Mouse (Mus musculus): ENCODE results near the gene Otud7b. TPM values are rescaled to one million over a fixed set of nuclear protein-coding genes. Genes with fewer than 3 reads are reported as not detected.
"Not testable (repeated sequence)": the region's sequence is repeated elsewhere in the genome, so short reads cannot be mapped to it uniquely, and the experiment has no call there.

Otud7b gene
- polyA plus RNA-seq, 1 experiment = 4.7 TPM

DNA sequence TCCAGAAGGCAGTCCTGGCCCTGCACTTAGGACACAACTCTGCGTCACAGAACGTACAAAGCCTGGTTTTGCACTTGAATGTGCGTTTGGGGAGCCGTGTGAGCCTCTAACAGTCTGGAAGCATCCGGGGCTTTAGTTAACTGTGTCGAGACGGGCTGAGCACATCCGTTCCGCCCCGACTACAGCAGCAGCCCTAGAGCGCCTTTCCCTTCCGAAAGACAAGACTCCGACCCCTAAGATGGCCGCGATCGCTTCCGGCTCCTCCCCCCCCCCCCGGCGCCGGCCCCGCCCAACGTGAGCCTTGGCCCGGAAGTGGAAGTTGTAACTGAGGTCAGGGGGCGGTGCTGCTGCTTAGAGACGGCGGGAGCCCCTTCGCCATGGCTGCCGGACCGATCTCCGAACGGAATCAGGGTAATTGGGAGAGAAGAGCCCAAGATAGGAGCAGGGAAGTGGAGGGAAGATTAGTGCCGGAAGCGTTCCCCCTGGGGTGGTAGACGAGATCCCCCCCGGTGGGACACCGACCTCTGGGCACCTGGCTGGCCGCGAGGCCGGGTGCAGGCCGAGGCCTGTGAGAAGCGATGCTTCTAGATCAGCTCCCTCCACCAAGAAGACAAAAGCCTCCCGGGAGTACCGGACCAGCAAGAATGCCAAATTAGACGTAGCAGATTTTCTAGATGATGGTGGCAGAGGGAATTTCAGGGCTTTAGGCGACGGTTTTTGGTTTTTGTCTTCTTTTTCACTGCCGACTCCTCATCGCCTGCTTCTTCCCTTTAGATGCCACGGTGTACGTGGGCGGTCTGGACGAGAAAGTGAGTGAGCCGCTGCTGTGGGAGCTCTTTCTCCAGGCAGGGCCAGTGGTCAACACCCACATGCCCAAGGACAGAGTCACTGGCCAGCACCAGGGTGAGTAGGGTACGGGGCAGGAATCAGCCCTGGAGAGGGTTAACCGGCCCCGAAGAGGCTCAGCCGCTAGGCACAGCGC, 68.2 kb downstream of the Otud7b start, which contains the start of gene Sf3b4:
Gene Sf3b4, plus strand, starts transcription at position 136 of the 982 bp plus-strand sequence.
- TF ChIP-seq POLR2A (IDR thresholded peaks at IDR 0.05; ENCODE audit: borderline replicate concordance, low read depth, low read length) (0 out of 2 replicates have a peak, but pooled peaks have one; percentile 56), CTCF (IDR thresholded peaks at IDR 0.05; ENCODE audit: low read depth, low read length) (no peak)
- Histone ChIP-seq H3K4me1 (ENCODE audit: control insufficient read depth, insufficient read depth, low read length) (peaks cover 39% of the 10 kb centered on the region), H3K27ac (ENCODE audit: insufficient read depth, low read depth, low read length) (peak within 1 kb of the TSS; percentile 94), H3K4me3 (ENCODE audit: insufficient read depth, low read length) (peak within 1 kb of the TSS; percentile 83)

DNA sequence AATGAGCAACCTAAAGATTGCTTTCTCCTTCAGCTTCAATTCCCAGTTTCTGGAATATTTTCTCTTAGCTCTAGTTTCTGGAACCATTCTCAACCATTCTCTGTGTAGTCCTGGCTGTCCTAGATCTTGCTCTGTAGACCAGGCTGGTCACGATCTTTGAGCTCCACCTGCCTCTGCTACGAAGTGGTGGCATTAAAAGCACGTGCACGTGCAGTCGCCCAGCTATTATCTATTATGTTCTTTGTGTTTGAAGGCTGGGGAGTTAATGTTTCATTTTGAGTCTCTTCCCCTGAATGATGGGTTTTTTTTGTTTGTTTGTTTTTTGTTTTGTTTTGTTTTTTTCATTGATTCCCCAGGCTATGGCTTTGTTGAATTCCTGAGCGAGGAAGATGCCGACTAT, 68.9 kb downstream of the Otud7b start:
- Histone ChIP-seq H3K27ac (ENCODE audit: insufficient read depth, low read depth, low read length) (peak overlapping the region; percentile 46), H3K4me3 (ENCODE audit: insufficient read depth, low read length) (peak overlapping the region; percentile 83), H3K4me1 (ENCODE audit: control insufficient read depth, insufficient read depth, low read length) (peaks cover 39% of the 10 kb centered on the region)
- TF ChIP-seq POLR2A (IDR thresholded peaks at IDR 0.05; ENCODE audit: borderline replicate concordance, low read depth, low read length) = no peak
- no peak for TF ChIP-seq CTCF (IDR thresholded peaks at IDR 0.05; ENCODE audit: low read depth, low read length)

DNA sequence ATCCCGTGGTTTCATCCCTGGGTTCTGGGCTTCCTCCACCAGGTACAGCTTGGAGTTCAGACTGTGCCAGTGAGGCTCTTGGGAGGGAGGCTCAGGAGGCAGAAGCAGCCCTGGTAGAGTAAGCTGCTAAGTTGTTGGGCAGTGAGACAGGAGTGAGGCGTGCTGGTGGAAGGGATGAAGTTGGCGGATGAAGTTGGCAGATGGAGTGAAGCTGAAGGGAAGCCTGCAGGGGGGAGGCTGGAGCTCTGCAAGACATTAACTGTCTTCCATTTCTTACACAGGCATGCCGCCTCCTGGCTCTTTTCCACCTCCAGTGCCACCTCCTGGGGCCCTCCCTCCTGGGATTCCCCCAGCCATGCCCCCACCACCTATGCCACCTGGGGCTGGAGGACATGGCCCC, 69.7 kb downstream of the Otud7b start:
- H3K4me1 ChIP-seq (ENCODE audit: control insufficient read depth, insufficient read depth, low read length) = peaks cover 34% of the 10 kb centered on the region
- peak overlapping the region; percentile 83; the same call in 1 of the 2 replicates for H3K4me3 ChIP-seq (ENCODE audit: insufficient read depth, low read length)
- H3K27ac ChIP-seq (ENCODE audit: insufficient read depth, low read depth, low read length) = not testable (repeated sequence)

DNA sequence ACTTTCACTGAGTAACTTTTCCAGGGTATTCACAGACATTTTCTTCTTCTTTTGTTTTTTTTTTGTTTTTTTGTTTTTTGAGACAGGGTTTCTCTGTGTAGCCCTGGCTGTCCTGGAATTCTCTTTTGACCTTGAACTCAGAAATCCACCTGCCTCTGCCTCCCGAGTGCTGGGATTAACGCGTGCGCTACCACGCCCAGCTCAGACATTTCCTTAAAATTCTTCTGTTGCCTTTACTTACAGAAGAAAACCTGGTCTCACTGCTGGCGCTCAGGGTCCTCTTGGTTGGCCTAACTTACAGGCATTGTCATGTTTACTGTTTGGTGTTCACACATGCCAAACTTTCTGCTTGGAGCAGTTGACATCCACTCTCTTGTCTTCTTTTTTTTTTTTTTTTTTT, 70.9 kb downstream of the Otud7b start:
- Histone ChIP-seq H3K4me1 (ENCODE audit: control insufficient read depth, insufficient read depth, low read length) (peaks cover 33% of the 10 kb centered on the region), H3K27ac (ENCODE audit: insufficient read depth, low read depth, low read length) (peak overlapping the region; percentile 70; the same call in 1 of the 2 replicates), H3K4me3 (ENCODE audit: insufficient read depth, low read length) (no peak overlapping the region)
- TF ChIP-seq POLR2A (IDR thresholded peaks at IDR 0.05; ENCODE audit: borderline replicate concordance, low read depth, low read length) = no peak
- no peak for TF ChIP-seq CTCF (IDR thresholded peaks at IDR 0.05; ENCODE audit: low read depth, low read length)

DNA sequence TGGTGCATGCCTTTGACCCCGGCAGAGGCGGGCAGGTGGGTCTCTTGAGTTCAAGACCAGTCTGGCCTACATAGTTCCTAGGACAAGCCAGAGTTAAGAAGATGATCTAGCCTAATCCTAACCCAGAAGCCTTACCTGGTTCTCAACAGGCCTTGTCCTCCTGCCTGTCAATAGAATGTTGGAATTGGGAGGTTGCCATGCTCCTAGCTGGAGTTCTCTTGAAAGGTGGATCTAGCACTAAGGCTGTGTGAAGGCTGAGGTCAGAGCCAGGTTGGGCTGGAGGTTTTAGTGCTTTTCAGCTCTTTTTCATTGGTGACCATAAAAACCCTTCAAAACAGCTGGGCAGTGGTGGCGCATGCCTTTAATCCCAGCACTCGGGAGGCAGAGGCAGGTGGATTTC, 74.1 kb downstream of the Otud7b start:
- H3K27ac ChIP-seq (ENCODE audit: insufficient read depth, low read depth, low read length) = no peak overlapping the region
- H3K4me1 ChIP-seq (ENCODE audit: control insufficient read depth, insufficient read depth, low read length) = peaks cover 41% of the 10 kb centered on the region

DNA sequence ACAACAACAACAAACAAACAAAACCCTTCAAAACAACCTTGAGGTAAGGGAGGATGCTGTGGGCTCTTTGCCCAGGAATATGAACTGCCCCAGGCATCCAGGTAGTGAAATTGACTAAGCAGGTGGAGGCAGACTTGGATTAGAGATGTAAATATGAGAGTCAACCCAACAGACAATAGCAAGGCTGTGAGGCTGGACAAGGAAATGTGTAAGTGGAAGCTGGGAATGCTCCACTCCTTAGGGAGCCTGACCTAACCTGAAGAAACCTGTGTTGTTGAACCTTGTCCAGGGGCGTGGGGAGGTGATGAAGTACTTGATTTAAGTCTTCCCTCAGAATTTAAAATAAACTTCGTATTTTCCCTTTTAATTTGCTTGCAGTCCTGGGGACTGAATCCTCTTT, 74.6 kb downstream of the Otud7b start:
- TF ChIP-seq POLR2A (IDR thresholded peaks at IDR 0.05; ENCODE audit: borderline replicate concordance, low read depth, low read length) (no peak), CTCF (IDR thresholded peaks at IDR 0.05; ENCODE audit: low read depth, low read length) (no peak)

More for the DNA sequence above, 74.1 kb downstream of the Otud7b start:
- H3K4me3 ChIP-seq (ENCODE audit: insufficient read depth, low read length) = no peak overlapping the region
- no peak for TF ChIP-seq POLR2A (IDR thresholded peaks at IDR 0.05; ENCODE audit: borderline replicate concordance, low read depth, low read length)
- no peak for TF ChIP-seq CTCF (IDR thresholded peaks at IDR 0.05; ENCODE audit: low read depth, low read length)

DNA sequence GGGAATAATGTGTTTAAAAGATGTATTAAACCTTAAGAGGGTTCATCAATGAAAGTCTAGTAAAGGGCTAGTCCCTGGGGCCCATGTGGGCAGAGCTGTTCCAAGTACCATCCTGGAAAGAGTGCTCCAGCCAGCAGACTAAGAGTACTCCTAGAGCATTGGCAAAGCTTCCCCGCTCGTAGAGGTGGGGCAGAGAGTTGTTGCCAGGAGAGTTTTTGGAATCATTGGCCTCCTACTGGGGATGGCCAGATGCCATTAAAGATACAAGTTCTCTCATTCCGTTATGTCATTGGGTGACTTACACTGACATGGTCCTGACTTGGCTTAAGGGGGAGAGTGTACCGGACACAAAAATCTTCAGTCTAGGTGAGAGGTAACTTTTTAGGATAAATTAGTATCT, 75.2 kb downstream of the Otud7b start:
- Histone ChIP-seq H3K4me3 (ENCODE audit: insufficient read depth, low read length) (no peak overlapping the region), H3K27ac (ENCODE audit: insufficient read depth, low read depth, low read length) (no peak overlapping the region), H3K4me1 (ENCODE audit: control insufficient read depth, insufficient read depth, low read length) (peaks cover 38% of the 10 kb centered on the region)
- TF ChIP-seq CTCF (IDR thresholded peaks at IDR 0.05; ENCODE audit: low read depth, low read length) = no peak
- TF ChIP-seq POLR2A (IDR thresholded peaks at IDR 0.05; ENCODE audit: borderline replicate concordance, low read depth, low read length) = no peak

More for the DNA sequence above, 74.6 kb downstream of the Otud7b start:
- Histone ChIP-seq H3K4me3 (ENCODE audit: insufficient read depth, low read length) (no peak overlapping the region), H3K27ac (ENCODE audit: insufficient read depth, low read depth, low read length) (no peak overlapping the region), H3K4me1 (ENCODE audit: control insufficient read depth, insufficient read depth, low read length) (peaks cover 43% of the 10 kb centered on the region)

DNA sequence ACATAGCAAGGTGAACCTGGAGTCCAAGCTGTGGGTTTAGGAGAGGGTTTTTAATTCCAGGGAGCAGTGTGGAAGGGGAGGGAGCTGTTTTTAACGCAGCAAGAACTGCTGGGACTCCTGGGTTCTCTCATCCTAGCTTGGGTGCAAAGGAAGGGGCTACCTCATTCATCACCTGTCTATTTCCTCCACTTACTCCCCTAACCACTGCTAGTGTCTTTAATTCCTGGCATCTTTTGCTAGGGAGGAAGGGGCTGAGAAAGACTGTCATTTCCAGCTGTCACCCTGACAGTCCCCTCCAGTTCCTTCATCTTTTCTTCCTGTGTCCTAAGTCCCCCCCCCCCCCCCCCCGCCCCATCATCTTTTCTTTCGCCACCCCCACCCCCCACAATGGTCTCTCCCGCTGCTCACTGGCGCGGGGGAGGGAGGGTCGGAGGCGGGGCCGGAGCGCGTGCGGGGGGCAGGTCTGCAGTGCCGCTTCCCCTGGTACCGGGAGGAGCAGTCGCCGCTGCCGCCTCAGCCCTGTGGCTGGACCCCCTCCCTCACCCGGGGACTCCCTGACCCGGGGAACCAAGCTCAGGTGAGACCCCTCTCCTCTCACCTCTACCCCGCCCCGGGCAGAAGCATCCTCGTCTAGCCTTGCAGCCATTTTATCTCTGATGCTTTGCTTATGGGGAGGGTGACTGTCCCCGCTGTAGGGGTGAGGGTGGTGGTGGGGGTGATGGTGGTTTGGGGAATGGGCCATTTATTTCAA, 76.6 kb downstream of the Otud7b start, which contains the start of gene Sv2a:
Gene Sv2a, plus strand, starts transcription at position 425 of the 751 bp plus-strand sequence.
- TF ChIP-seq POLR2A (IDR thresholded peaks at IDR 0.05; ENCODE audit: borderline replicate concordance, low read depth, low read length) (no peak), CTCF (IDR thresholded peaks at IDR 0.05; ENCODE audit: low read depth, low read length) (no peak)
- Histone ChIP-seq H3K4me3 (ENCODE audit: insufficient read depth, low read length) (peak within 1 kb of the TSS; percentile 59), H3K27ac (ENCODE audit: insufficient read depth, low read depth, low read length) (no peak within 1 kb of the TSS), H3K4me1 (ENCODE audit: control insufficient read depth, insufficient read depth, low read length) (peaks cover 28% of the 10 kb centered on the region)

DNA sequence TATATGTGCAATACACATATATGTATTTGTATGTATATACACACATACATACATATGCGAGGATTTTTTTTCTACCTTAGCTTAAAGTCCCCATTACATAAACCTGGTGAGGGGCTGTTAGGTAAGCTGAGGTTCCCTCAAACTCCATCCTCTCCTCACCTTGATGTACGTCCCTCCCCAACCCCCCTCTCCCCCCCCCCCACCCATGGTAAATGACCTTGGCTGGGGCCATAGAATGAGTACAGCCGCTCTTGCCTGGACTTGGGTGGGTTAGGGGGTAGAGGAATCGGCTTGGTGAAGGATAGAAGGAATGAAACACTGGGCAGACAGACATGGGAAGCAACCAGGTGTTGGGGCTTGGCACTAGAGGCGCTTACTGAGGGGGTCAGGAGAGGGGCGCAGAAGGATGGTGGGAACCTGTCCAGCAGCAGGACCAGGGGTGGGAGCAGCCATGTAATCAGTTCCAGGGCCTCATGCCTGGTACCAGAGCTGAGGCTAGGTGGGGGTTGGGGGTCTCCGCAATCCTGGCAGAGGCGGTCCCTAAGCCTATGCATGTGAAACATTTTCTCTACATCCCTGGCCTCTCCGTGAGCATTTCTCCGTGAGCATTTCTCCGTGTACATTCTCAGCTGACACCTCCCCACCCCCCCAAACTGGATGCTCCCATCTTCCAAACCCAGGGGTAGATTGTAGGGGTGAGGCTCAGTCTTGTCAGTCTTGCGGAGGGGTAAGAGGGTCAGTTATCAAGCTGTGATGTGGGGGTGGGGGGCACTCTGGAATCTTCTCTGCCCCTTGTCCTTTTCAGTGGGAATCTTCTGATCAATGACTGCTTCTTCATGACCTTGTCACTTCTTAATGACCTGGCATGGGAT, 77.4 kb downstream of the Otud7b start:
- Histone ChIP-seq H3K4me1 (ENCODE audit: control insufficient read depth, insufficient read depth, low read length) (peaks cover 20% of the 10 kb centered on the region), H3K4me3 (ENCODE audit: insufficient read depth, low read length) (no peak overlapping the region), H3K27ac (ENCODE audit: insufficient read depth, low read depth, low read length) (no peak overlapping the region)
- TF ChIP-seq CTCF (IDR thresholded peaks at IDR 0.05; ENCODE audit: low read depth, low read length) (no peak), POLR2A (IDR thresholded peaks at IDR 0.05; ENCODE audit: borderline replicate concordance, low read depth, low read length) (no peak)
